Mouse (Mus musculus): Measurements from ENCODE around the gene Cyp27b1. TPM values are rescaled to one million over a fixed set of nuclear protein-coding genes. Genes with fewer than 3 reads are reported as not detected.
A peak's percentile ranks its signal among the peaks of the same experiment; 100 is the strongest.

The Cyp27b1 gene
- polyA plus RNA-seq, 1 experiment from 2014 or later, result not detected

- peaks cover 66% of the 10 kb centered on the region for H3K27me3 ChIP-seq (replicated peaks; ENCODE audit: control insufficient read depth, insufficient read depth, low read length)
- 23% methylated on average over 5 of the region's 5 CpGs for WGBS
Measured at GRCm38 (mm10) chr10:127083915-127084306, 35.9 kb downstream of the Cyp27b1 start.

GRCm38 (mm10) chr10:127085052-127085451 is 37.0 kb downstream of the Cyp27b1 start:
- no peak for ATAC-seq

More at GRCm38 (mm10) chr10:127083915-127084306, 35.9 kb downstream of the Cyp27b1 start:
- no peaks in the 10 kb centered on the region for H3K36me3 ChIP-seq (ENCODE audit: control insufficient read depth, insufficient read depth)
- no peak for ATAC-seq
- peak; percentile 17; the same call in 1 of the 2 replicates for TF ChIP-seq CTCF (IDR thresholded peaks at IDR 0.05; ENCODE audit: low read depth)
- no peaks in the 10 kb centered on the region for H3K9me3 ChIP-seq (ENCODE audit: control insufficient read depth)
- H3K4me3 ChIP-seq (ENCODE audit: low read depth, low read length), result no peak overlapping the region
- H3K9ac ChIP-seq (ENCODE audit: low read depth, low read length), result no peak overlapping the region
- peaks cover 5% of the 10 kb centered on the region; the same call in 1 of the 2 replicates for H3K4me1 ChIP-seq (replicated peaks; ENCODE audit: control insufficient read depth, insufficient read depth, low read length)
- H3K27ac ChIP-seq (ENCODE audit: low read depth, low read length), result no peak overlapping the region
- H3K4me2 ChIP-seq (replicated peaks; ENCODE audit: low read depth), result no peak overlapping the region

GRCm38 (mm10) chr10:127085633-127086032 is 37.6 kb downstream of the Cyp27b1 start:
- no peaks in the 10 kb centered on the region for H3K9me3 ChIP-seq (ENCODE audit: control insufficient read depth)
- WGBS, result 55% methylated on average over 6 of the region's 6 CpGs
- H3K4me1 ChIP-seq (replicated peaks; ENCODE audit: control insufficient read depth, insufficient read depth, low read length), result peaks cover 5% of the 10 kb centered on the region; the same call in 1 of the 2 replicates
- H3K36me3 ChIP-seq (ENCODE audit: control insufficient read depth, insufficient read depth), result no peaks in the 10 kb centered on the region
- peaks cover 66% of the 10 kb centered on the region for H3K27me3 ChIP-seq (replicated peaks; ENCODE audit: control insufficient read depth, insufficient read depth, low read length)
- no peak overlapping the region for H3K4me3 ChIP-seq (ENCODE audit: low read depth, low read length)
- no peak overlapping the region for H3K9ac ChIP-seq (ENCODE audit: low read depth, low read length)
- TF ChIP-seq CTCF (IDR thresholded peaks at IDR 0.05; ENCODE audit: low read depth), result peak; percentile 36; the same call in 1 of the 2 replicates
- no peak overlapping the region for H3K27ac ChIP-seq (ENCODE audit: low read depth, low read length)
- ATAC-seq, result no peak
- H3K4me2 ChIP-seq (replicated peaks; ENCODE audit: low read depth), result no peak overlapping the region

More at GRCm38 (mm10) chr10:127085052-127085451, 37.0 kb downstream of the Cyp27b1 start:
- no peaks in the 10 kb centered on the region for H3K9me3 ChIP-seq (ENCODE audit: control insufficient read depth)
- no peak for TF ChIP-seq CTCF (IDR thresholded peaks at IDR 0.05; ENCODE audit: low read depth)
- no peak overlapping the region for H3K27ac ChIP-seq (ENCODE audit: low read depth, low read length)
- H3K36me3 ChIP-seq (ENCODE audit: control insufficient read depth, insufficient read depth), result no peaks in the 10 kb centered on the region
- H3K4me3 ChIP-seq (ENCODE audit: low read depth, low read length), result no peak overlapping the region
- no peak overlapping the region for H3K4me2 ChIP-seq (replicated peaks; ENCODE audit: low read depth)
- peaks cover 5% of the 10 kb centered on the region; the same call in 1 of the 2 replicates for H3K4me1 ChIP-seq (replicated peaks; ENCODE audit: control insufficient read depth, insufficient read depth, low read length)
- 76% methylated on average over 9 of the region's 9 CpGs for WGBS
- H3K27me3 ChIP-seq (replicated peaks; ENCODE audit: control insufficient read depth, insufficient read depth, low read length), result peaks cover 66% of the 10 kb centered on the region
- no peak overlapping the region for H3K9ac ChIP-seq (ENCODE audit: low read depth, low read length)

- Histone ChIP-seq H3K36me3 (ENCODE audit: control insufficient read depth, insufficient read depth) (peaks cover 11% of the 10 kb centered on the region; the same call in 1 of the 2 replicates), H3K4me2 (replicated peaks; ENCODE audit: low read depth) (peak overlapping the region; percentile 45), H3K27ac (ENCODE audit: low read depth, low read length) (no peak overlapping the region), H3K27me3 (replicated peaks; ENCODE audit: control insufficient read depth, insufficient read depth, low read length) (peaks cover 48% of the 10 kb centered on the region), H3K9ac (ENCODE audit: low read depth, low read length) (no peak overlapping the region), H3K4me1 (replicated peaks; ENCODE audit: control insufficient read depth, insufficient read depth, low read length) (no peaks in the 10 kb centered on the region; the same call in 1 of the 2 replicates), H3K4me3 (ENCODE audit: low read depth, low read length) (peak overlapping the region; percentile 25), H3K9me3 (ENCODE audit: control insufficient read depth) (no peaks in the 10 kb centered on the region)
- no peak for TF ChIP-seq CTCF (IDR thresholded peaks at IDR 0.05; ENCODE audit: low read depth)
- WGBS, result 10% methylated on average over 57 of the region's 57 CpGs
- ATAC-seq, result no peak; the same call in 1 of the 2 replicates
Measured at GRCm38 (mm10) chr10:127090560-127091411, 42.7 kb downstream of the Cyp27b1 start.

- peak; percentile 39 for ATAC-seq
- peak overlapping the region; percentile 45 for H3K4me2 ChIP-seq (replicated peaks; ENCODE audit: low read depth)
- H3K4me3 ChIP-seq (ENCODE audit: low read depth, low read length), result peak overlapping the region; percentile 25
- no peak overlapping the region for H3K27ac ChIP-seq (ENCODE audit: low read depth, low read length)
- WGBS, result 11% methylated on average over 51 of the region's 51 CpGs
- H3K4me1 ChIP-seq (replicated peaks; ENCODE audit: control insufficient read depth, insufficient read depth, low read length), result no peaks in the 10 kb centered on the region; the same call in 1 of the 2 replicates
- peak; percentile 30; the same call in 1 of the 2 replicates for TF ChIP-seq CTCF (IDR thresholded peaks at IDR 0.05; ENCODE audit: low read depth)
- peaks cover 48% of the 10 kb centered on the region for H3K27me3 ChIP-seq (replicated peaks; ENCODE audit: control insufficient read depth, insufficient read depth, low read length)
- peaks cover 20% of the 10 kb centered on the region for H3K36me3 ChIP-seq (ENCODE audit: control insufficient read depth, insufficient read depth)
- H3K9ac ChIP-seq (ENCODE audit: low read depth, low read length), result no peak overlapping the region
- H3K9me3 ChIP-seq (ENCODE audit: control insufficient read depth), result no peaks in the 10 kb centered on the region
Measured at GRCm38 (mm10) chr10:127091507-127092396, 43.7 kb downstream of the Cyp27b1 start.

Data from intestine, postnatal 0 days (tissue).